Mouse (Mus musculus): Measurements from ENCODE around the gene Gm17087.

DNA sequence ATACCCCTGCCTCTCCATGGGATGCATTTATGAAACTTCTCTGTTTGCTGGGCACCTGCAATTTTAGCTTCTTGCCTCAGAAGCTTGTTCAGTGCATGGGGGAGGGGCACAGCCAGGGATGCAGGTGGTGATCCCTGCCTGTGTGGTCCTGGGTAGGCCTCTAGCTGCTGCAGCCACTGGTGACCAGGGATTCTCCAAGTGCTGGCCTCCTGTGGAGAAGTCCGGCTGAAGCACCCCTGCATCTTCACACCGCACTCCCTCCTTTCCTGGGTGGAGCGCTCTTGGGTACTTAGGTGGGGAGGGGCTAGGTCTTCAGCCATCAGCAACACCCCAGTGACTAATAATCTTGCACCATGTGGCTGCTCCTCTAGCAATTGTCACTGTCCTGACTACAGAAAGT lies 42.8 kb downstream of the Gm17087 start:
- TF ChIP-seq CTCF (IDR thresholded peaks at IDR 0.05; ENCODE audit: low read depth) (no peak), EP300 (IDR thresholded peaks at IDR 0.05; ENCODE audit: low read depth) (no peak)

Measured in liver, postnatal 0 days (tissue).